Mouse (Mus musculus) megakaryocyte, embryonic 14.5 days (primary cell): ENCODE results near the gene Zfp518a. TPM values are rescaled to one million over a fixed set of nuclear protein-coding genes. Genes with fewer than 3 reads are reported as not detected.
A peak's percentile ranks its signal among the peaks of the same experiment; 100 is the strongest.

Experiments
- H3K27me3 ChIP-seq: replicated peaks from 2 replicates; pipeline ENCODE3; 2012; ENCODE audit warnings: inconsistent platforms
- H3K36me3 ChIP-seq: replicated peaks from 2 replicates; pipeline ENCODE3; 2012; ENCODE audit warnings: low read length, inconsistent platforms, mixed read lengths
- H3K4me1 ChIP-seq: 2 replicates; pipeline ENCODE4 v1.6.1; 2012; ENCODE audit warnings: inconsistent platforms
- H3K4me3 ChIP-seq: replicated peaks from 2 replicates; pipeline ENCODE3; 2012; ENCODE audit warnings: moderate library complexity, mild to moderate bottlenecking, inconsistent platforms
- H3K9me3 ChIP-seq: 2 replicates; pipeline ENCODE4 v1.6.1; 2012; ENCODE audit warnings: inconsistent platforms
- FLI1 ChIP-seq: IDR thresholded peaks from 2 replicates; pipeline ENCODE4 v1.6.1; 2012; ENCODE audit warnings: low read length, inconsistent platforms, mixed read lengths
- GATA1 ChIP-seq: IDR thresholded peaks from 3 replicates; pipeline ENCODE4 v1.6.1; 2012; ENCODE audit warnings: mixed read lengths, low read length, inconsistent platforms, borderline replicate concordance
- polyA plus RNA-seq: library from polyadenylated mRNA; stranded (reverse); fragments of >175 nt; gene quantifications from 2 replicates; pipeline ENCODE4 v1.2.3, GENCODE M21; 2012; ENCODE audit warnings: low replicate concordance; ENCODE audit not compliant: insufficient read depth

Zfp518a gene
- polyA plus RNA-seq = 0.18 TPM in 1 of 2 replicates, not detected in the other

DNA sequence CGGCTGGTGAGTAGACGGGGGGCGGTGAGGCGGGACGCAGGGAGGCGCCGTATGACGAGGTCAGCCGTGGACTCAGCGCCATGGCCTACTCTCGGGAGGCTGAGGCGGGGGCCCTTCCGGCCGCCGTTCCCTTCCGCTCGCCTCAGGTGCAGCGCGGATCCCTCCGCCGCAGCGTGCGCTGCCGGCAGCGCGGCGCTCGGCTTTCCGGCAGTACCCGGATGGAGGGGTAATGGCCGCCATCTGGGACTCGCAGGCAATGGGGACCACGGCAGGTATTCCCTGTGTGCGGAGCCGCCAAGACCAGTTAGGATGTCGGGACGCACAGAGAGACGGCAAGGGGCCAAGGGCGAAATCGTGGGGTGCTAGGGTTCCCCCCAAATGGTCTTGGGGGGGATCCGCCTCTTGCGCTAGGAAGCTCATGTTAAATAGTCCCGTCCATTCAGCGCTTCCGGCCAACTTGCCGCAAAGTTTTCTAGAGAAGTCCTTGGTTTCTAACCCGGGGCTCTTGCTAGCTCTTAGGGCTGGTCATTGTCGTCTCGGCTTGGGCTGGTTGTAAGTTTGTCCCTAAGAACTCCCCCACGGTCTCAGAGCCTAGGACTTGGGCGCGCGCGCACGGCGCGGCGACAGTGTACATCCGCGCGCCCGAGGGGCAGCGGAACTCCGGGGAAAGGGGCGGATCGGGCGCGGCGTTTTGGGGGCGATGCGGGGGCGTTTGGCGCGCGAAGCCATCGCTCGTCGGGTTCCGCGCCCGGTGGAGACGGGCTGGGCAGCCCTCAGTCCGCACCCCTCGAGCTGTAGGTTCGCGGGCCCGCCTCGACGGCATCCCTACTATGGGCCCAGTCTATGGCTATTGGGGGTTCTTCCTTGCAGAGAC, at the start of gene Zfp518a:
Zfp518a (plus strand) TSS at position 187 of the 874 bp plus-strand sequence.
- Histone ChIP-seq H3K36me3 (peaks cover 16% of the 10 kb centered on the region), H3K4me1 (peaks cover 6% of the 10 kb centered on the region), H3K27me3 (no peaks in the 10 kb centered on the region), H3K4me3 (peak within 1 kb of the TSS; percentile 98), H3K9me3 (peaks cover 7% of the 10 kb centered on the region)
- peak; percentile 46; the same call in 1 of the 2 replicates for TF ChIP-seq FLI1
- no peak for TF ChIP-seq GATA1

DNA sequence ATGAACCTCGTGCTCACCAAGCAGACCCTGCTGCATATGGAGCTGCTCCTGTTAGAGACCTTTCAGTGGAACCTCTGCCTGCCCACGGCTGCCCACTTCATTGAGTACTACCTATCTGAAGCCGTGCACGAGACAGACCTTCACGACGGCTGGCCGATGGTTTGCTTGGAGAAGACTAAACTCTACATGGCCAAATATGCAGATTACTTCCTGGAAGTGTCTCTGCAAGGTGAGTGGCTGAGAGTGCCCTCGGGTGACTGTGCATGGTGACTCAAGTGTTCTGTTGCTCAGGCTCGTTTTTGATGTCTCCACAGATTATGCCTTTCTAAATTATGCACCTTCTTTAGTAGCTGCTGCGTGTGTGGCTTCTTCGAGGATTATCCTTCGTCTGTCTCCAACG, 49.8 kb upstream of the Zfp518a start:
- peaks cover 95% of the 10 kb centered on the region for H3K36me3 ChIP-seq
- no peak overlapping the region for H3K4me3 ChIP-seq

DNA sequence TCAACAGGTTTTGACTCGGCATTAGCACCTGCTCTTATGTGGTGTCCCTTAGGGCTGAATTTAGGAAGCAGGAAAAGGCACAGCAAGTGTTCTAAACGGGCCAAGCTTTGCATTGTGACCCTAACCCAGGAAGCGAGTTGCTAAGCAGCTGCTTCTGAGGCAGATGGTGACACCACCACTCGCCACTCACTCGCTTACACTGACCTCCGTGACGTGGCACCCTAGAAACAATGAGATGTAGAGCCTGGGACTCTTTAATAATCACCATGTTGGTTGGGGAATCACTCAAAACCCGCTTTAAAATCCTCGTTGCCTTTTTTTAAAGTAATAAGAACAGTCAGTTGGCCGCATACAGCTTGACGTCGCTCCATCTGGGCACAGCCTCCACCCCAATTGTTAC, 45.1 kb upstream of the Zfp518a start:
- TF ChIP-seq FLI1 (no peak), GATA1 (no peak)
- H3K36me3 ChIP-seq = peaks cover 71% of the 10 kb centered on the region
- H3K4me3 ChIP-seq = no peak overlapping the region
- H3K4me1 ChIP-seq = peaks cover 36% of the 10 kb centered on the region
- H3K27me3 ChIP-seq = no peaks in the 10 kb centered on the region
- no peaks in the 10 kb centered on the region for H3K9me3 ChIP-seq

More for the DNA sequence above, 49.8 kb upstream of the Zfp518a start:
- TF ChIP-seq GATA1 (no peak), FLI1 (no peak)
- Histone ChIP-seq H3K4me1 (peaks cover 75% of the 10 kb centered on the region), H3K27me3 (no peaks in the 10 kb centered on the region), H3K9me3 (no peaks in the 10 kb centered on the region)

DNA sequence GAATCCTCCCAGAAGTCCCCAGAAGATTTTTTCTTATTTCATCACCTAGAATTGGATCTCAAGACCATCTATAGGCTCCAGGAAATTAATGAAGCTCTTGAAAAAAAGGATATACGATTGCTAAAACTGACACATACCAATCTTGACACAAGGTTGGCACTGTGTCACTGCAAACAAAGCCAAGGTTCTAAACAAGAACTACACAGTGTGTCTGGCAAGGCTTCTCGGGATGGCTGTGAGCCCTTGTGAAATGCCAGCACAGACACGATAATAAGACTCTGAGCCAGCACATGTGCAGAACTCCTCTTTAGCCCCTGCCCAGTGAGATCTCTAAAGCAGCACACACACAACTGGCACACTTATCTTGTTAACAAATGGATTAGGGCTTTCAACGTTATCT, 35.0 kb upstream of the Zfp518a start:
- peaks cover 3% of the 10 kb centered on the region for H3K27me3 ChIP-seq

DNA sequence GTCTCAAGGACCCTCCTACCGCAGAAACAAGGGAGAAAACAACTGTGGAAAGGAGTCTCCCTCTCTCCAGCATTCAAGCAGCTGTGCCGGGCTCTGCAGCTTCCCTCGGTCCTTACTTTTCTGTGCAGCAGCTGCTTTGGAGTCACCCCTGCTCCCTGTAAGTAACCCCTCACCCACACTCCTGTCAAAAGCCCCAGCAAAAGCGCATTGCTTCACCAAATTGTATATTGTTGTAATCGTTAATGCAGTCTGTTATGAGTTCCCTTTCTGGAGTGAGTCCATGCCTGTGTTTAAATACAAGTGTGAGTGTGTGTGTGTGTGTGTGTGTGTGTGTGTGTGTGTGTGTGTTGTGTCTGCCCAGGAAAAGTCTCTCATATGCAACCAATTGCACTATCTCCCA, 26.2 kb upstream of the Zfp518a start:
- Histone ChIP-seq H3K27me3 (peaks cover 6% of the 10 kb centered on the region), H3K36me3 (no peaks in the 10 kb centered on the region), H3K4me1 (peaks cover 26% of the 10 kb centered on the region), H3K4me3 (no peak overlapping the region), H3K9me3 (peaks cover 9% of the 10 kb centered on the region)
- no peak for TF ChIP-seq GATA1
- TF ChIP-seq FLI1 = no peak

More for the DNA sequence above, 35.0 kb upstream of the Zfp518a start:
- peaks cover 28% of the 10 kb centered on the region for H3K9me3 ChIP-seq
- TF ChIP-seq GATA1 (no peak), FLI1 (no peak)
- H3K36me3 ChIP-seq = no peaks in the 10 kb centered on the region
- H3K4me3 ChIP-seq = no peak overlapping the region
- peaks cover 25% of the 10 kb centered on the region for H3K4me1 ChIP-seq

DNA sequence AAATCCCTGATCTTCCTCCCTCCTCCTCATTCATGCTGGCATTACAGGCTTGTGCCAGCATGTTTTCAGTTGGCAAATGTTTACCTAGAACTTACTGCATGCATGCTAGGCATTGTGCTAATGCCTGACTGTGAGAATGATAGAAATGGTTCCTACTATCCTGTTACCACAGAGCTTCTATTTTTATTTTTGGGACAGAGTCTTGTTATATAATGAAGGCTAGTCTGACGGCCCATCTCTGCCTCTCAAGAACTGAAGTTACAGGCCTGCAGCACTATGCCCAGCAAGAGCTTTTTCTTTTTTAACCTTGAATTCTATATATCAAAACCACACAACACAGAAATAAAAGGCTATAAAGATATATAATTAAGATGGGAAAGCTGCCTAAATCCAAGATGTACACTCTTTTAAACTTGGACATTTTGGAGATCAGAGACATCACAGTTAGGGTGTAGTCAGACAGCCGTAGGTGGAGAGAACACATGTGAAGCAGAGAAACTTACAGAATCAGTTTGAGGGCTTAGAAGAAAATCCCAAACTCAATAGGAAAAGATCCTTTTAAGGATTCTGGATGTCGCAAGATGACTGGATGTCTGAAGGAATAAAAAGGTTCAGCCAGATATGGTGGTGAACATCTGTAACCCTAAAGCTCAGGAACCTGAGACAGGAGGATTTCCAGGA, 24.9 kb upstream of the Zfp518a start:
- TF ChIP-seq FLI1 (no peak), GATA1 (no peak)
- Histone ChIP-seq H3K9me3 (peaks cover 8% of the 10 kb centered on the region), H3K4me3 (no peak overlapping the region), H3K4me1 (peaks cover 29% of the 10 kb centered on the region), H3K27me3 (peaks cover 3% of the 10 kb centered on the region), H3K36me3 (no peaks in the 10 kb centered on the region)

DNA sequence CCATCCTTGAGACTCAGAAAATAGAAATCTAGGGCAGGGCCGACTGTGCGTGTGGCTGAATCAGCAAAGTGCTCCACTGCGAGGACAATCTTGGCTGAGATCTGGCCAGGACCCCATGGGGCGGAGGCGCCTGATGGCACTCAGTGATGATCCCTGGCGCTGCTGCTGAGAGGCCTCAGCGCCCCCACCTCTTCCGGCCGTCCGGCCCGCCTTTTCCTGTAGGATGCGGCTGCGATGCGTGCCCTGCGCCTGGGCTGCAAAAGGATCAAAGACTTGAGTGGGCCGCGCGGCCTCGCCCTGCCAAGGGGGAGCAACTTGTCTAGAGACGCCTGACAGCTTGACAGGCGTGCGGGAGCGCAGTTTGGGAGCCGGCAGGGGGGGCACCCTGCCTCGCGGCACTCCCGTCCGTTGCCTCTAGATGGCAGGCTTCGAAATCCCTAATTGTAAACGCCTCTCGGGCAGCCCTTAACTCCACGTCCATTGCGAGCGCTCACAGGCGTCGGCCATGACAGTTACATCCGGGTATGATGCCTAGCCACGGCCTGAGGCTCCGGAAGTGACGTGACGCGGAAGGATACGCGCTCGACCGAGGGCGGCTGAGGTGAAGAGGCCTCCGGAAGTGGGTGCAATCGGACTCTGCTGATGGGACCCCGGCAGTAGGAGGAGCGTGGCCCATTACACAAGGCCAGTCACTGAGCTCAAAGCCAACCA, 21.4 kb upstream of the Zfp518a start:
- Histone ChIP-seq H3K36me3 (no peaks in the 10 kb centered on the region), H3K27me3 (peaks cover 3% of the 10 kb centered on the region), H3K4me1 (peaks cover 25% of the 10 kb centered on the region), H3K9me3 (peaks cover 8% of the 10 kb centered on the region), H3K4me3 (peak overlapping the region; percentile 84)
- TF ChIP-seq GATA1 (no peak), FLI1 (no peak)

DNA sequence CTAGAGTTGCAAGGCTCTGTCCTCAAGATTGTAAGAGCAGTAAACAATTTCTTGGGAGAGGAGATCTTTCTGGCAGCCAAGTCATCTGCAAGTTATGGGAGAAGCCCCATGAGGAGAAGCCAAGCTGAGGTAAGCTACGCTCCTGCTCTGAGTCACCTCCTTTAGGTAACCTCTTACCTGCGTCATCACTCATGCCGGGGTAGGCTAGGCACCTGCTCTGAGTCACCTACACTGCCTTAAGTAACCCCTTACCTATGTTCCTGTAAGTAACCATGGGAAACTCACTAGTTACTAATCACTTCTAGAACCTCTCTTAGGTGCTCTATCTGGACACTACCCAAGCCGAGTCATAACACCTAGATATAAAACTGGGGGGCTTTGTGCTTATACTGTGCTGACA, 12.8 kb upstream of the Zfp518a start:
- Histone ChIP-seq H3K27me3 (peaks cover 26% of the 10 kb centered on the region), H3K36me3 (no peaks in the 10 kb centered on the region), H3K4me3 (no peak overlapping the region), H3K9me3 (no peaks in the 10 kb centered on the region), H3K4me1 (no peaks in the 10 kb centered on the region)
- TF ChIP-seq GATA1 = no peak
- no peak for TF ChIP-seq FLI1

DNA sequence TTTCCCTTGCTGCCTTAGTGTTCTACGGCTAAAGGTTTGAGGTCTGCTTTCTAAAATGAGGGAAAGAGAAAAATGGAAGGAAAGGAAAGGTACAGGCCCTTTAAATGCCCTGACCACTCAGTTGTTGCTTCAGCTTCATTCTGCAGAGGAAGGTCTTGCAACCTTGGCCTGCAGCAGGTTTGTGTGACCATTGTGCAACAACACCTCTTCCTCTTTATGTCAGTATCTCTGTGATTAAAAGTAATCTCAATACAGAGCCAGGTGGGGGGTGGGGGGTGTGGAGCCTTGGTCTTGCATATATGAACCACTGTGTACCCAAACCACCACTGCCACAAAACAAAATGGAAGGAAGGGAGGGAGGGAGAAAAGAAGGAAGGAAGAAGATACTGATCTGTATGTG, 5.6 kb upstream of the Zfp518a start:
- TF ChIP-seq FLI1 (no peak), GATA1 (no peak)
- H3K9me3 ChIP-seq = peaks cover 2% of the 10 kb centered on the region
- peaks cover 13% of the 10 kb centered on the region for H3K27me3 ChIP-seq
- no peak overlapping the region for H3K4me3 ChIP-seq
- peaks cover 2% of the 10 kb centered on the region for H3K36me3 ChIP-seq
- peaks cover under 1% of the 10 kb centered on the region for H3K4me1 ChIP-seq

DNA sequence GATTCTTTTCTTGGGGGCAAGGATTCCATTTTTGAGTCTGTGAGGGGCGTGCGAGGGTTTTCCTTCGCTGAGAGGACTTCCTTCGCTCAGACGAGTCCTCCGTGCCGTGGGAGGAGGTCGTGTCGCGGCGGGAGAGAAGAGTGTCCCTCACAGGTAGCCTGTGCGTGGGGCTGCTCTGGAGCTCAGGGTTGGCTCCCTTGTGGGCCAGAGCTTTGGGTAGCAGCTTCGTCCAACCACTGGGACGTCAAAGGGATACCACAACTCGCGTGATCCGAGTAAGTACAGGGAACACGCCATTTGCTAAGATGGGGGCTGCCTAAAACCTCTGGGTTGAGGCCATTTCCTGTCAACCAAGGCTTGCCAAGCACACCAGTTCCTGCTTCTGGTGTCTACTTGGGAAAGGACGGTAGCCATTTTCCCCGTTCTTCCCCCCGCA, 416 bp upstream of the Zfp518a start:
- Histone ChIP-seq H3K4me3 (peak overlapping the region; percentile 98), H3K4me1 (peaks cover 6% of the 10 kb centered on the region), H3K27me3 (no peaks in the 10 kb centered on the region), H3K36me3 (peaks cover 10% of the 10 kb centered on the region), H3K9me3 (peaks cover 7% of the 10 kb centered on the region)
- TF ChIP-seq GATA1 (no peak), FLI1 (no peak)
